Comparison of ENCODE assay signal across 19 mouse cellular contexts in genomic region chr16:78399423-78399822, GRCm38 (mm10).
"Had no signal": no experiment of that assay in that cellular context is flagged by ENCODE, and none has a peak within 500 bp of the region (broad histone marks: within the 10 kb centered on the region; RNA-seq: fewer than 3 reads in every experiment).

No protein-coding gene starts in this region.

- H3K4me1 ChIP-seq: liver, embryonic 13.5 days; midbrain, embryonic 12.5 days; midbrain, embryonic 15.5 days; neural tube, embryonic 13.5 days; stomach, embryonic 15.5 days had no signal

- DNase-seq: kidney, adult 18-20 months; kidney, adult 9 months; kidney, postnatal 25 days; layer of hippocampus, adult 9-11 months; liver, embryonic 13.5 days; lung, adult 2 months; lung, postnatal 14 days; lung, postnatal 4 days; retina, postnatal 1 day; right cerebral cortex, postnatal 25 days; spleen, adult 18-20 months; thymus, adult 18-20 months; thymus, postnatal 14 days; thymus, postnatal 4 days had no signal

- H3K36me3 ChIP-seq: liver, embryonic 13.5 days; midbrain, embryonic 12.5 days; midbrain, embryonic 15.5 days; neural tube, embryonic 13.5 days; stomach, embryonic 15.5 days had no signal

- H3K9ac ChIP-seq: liver, embryonic 13.5 days; midbrain, embryonic 12.5 days; midbrain, embryonic 15.5 days; neural tube, embryonic 13.5 days; stomach, embryonic 15.5 days had no signal

- H3K4me2 ChIP-seq: liver, embryonic 13.5 days; midbrain, embryonic 12.5 days; midbrain, embryonic 15.5 days; neural tube, embryonic 13.5 days; stomach, embryonic 15.5 days had no signal

- ATAC-seq: midbrain, embryonic 15.5 days had no signal

- H3K9me3 ChIP-seq: liver, embryonic 13.5 days; midbrain, embryonic 12.5 days; midbrain, embryonic 15.5 days; neural tube, embryonic 13.5 days; stomach, embryonic 15.5 days had no signal

- H3K27ac ChIP-seq: layer of hippocampus, adult 2 months; liver, embryonic 13.5 days; midbrain, embryonic 12.5 days; midbrain, embryonic 15.5 days; neural tube, embryonic 13.5 days; stomach, embryonic 15.5 days had no signal

- H3K27me3 ChIP-seq: liver, embryonic 13.5 days; midbrain, embryonic 12.5 days; midbrain, embryonic 15.5 days; neural tube, embryonic 13.5 days; stomach, embryonic 15.5 days had no signal

- H3K4me3 ChIP-seq: layer of hippocampus, adult 2 months; liver, embryonic 13.5 days; midbrain, embryonic 12.5 days; midbrain, embryonic 15.5 days; neural tube, embryonic 13.5 days; stomach, embryonic 15.5 days had no signal
